Comparison of ENCODE assay signal across 17 mouse cellular contexts in the genomic region with DNA sequence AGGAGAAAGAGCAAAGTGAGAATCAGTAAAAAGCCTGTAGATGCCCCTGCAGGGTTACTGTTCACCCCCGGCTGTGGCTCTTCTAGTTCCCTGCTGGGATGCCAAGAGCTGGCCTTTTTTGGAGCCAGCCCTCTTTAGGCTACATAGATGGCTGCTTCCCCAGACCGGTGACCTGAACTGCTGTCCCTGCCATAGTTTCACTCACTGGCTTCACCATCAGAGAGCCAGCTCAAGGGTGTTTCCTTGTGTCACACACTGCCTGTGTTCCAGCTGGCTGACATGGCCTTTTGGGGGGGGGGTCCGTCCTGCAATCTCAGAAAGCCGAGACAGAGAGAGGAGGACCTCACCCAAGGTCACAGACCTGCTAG. TPM values are rescaled to one million over a fixed set of nuclear protein-coding genes. Genes with fewer than 3 reads are reported as not detected.
A peak's percentile ranks its signal among the peaks of the same experiment; 100 is the strongest.
DNase-seq lines count a peak whose midpoint lies in the region; ATAC-seq and TF ChIP-seq lines count a peak whose summit lies in the region.
"Had no signal": no experiment of that assay in that cellular context is flagged by ENCODE, and none has a peak within 500 bp of the region (broad histone marks: within the 10 kb centered on the region; RNA-seq: fewer than 3 reads in every experiment).

No protein-coding gene starts in this region.

- no peak overlapping the region for H3K4me2 ChIP-seq in heart, postnatal 0 days (ENCODE audit: low read depth, low read length)
- no peak overlapping the region for H3K4me2 ChIP-seq in forebrain, embryonic 11.5 days (ENCODE audit: low read depth, low read length, severe bottlenecking)
- H3K4me2 ChIP-seq: intestine, embryonic 15.5 days; kidney, embryonic 15.5 days; liver, embryonic 13.5 days; midbrain, embryonic 13.5 days had no signal

- H3K9me3 ChIP-seq in heart, postnatal 0 days (replicated peaks; ENCODE audit: control insufficient read depth, low read length): no peaks in the 10 kb centered on the region
- H3K9me3 ChIP-seq in forebrain, embryonic 11.5 days (ENCODE audit: control insufficient read depth, low read length): no peaks in the 10 kb centered on the region
- H3K9me3 ChIP-seq: intestine, embryonic 15.5 days; kidney, embryonic 15.5 days; liver, embryonic 13.5 days; midbrain, embryonic 13.5 days had no signal

- no peak overlapping the region for H3K4me3 ChIP-seq in heart, postnatal 0 days (ENCODE audit: low read depth, low read length)
- no peak overlapping the region for H3K4me3 ChIP-seq in olfactory bulb, adult 2 months (ENCODE audit: insufficient read depth, low read depth, low read length)
- no peak overlapping the region for H3K4me3 ChIP-seq in forebrain, embryonic 11.5 days (ENCODE audit: low read depth, low read length)
- H3K4me3 ChIP-seq: heart, adult 2 months; intestine, embryonic 15.5 days; kidney, embryonic 15.5 days; liver, embryonic 13.5 days; midbrain, embryonic 13.5 days; myocyte had no signal

- no peak for TF ChIP-seq POLR2A in olfactory bulb, adult 2 months (IDR thresholded peaks at IDR 0.05; ENCODE audit: insufficient read depth, low read depth, low read length)

- peak overlapping the region; percentile 61 for H3K27ac ChIP-seq in heart, postnatal 0 days (ENCODE audit: low read depth)
- H3K27ac ChIP-seq in olfactory bulb, adult 2 months (ENCODE audit: insufficient read depth, low read depth, low read length): peak overlapping the region; percentile 29; the same call in 1 of the 2 replicates
- H3K27ac ChIP-seq in forebrain, embryonic 11.5 days (ENCODE audit: low read depth, low read length): no peak overlapping the region
- H3K27ac ChIP-seq: heart, adult 2 months; intestine, embryonic 15.5 days; kidney, embryonic 15.5 days; liver, embryonic 13.5 days; midbrain, embryonic 13.5 days had no signal

- H3K4me1 ChIP-seq in heart, postnatal 0 days (ENCODE audit: control insufficient read depth, insufficient read depth): peaks cover 19% of the 10 kb centered on the region
- peaks cover 37% of the 10 kb centered on the region for H3K4me1 ChIP-seq in olfactory bulb, adult 2 months (ENCODE audit: control insufficient read depth, insufficient read depth, low read length)
- no peaks in the 10 kb centered on the region for H3K4me1 ChIP-seq in forebrain, embryonic 11.5 days (replicated peaks; ENCODE audit: control insufficient read depth, insufficient read depth, low read length)

- no peak for TF ChIP-seq CTCF in heart, postnatal 0 days (IDR thresholded peaks at IDR 0.05; ENCODE audit: low read depth)
- TF ChIP-seq CTCF in olfactory bulb, adult 2 months (IDR thresholded peaks at IDR 0.05; ENCODE audit: insufficient read depth, low read depth, low read length): no peak

- 0 out of 2 replicates have a peak, but pooled peaks have one; percentile 13 for ATAC-seq in heart, postnatal 0 days (ENCODE audit: insufficient read depth, low read depth)
- ATAC-seq in forebrain, embryonic 11.5 days (replicated peaks; ENCODE audit: low FRiP score): no peak
- ATAC-seq: midbrain, embryonic 13.5 days had no signal

- H3K36me3 ChIP-seq in heart, postnatal 0 days (replicated peaks; ENCODE audit: control insufficient read depth, insufficient read depth, low read length): peaks cover 11% of the 10 kb centered on the region
- H3K36me3 ChIP-seq in forebrain, embryonic 11.5 days (ENCODE audit: control insufficient read depth, insufficient read depth, low read length): no peaks in the 10 kb centered on the region
- H3K36me3 ChIP-seq: intestine, embryonic 15.5 days; liver, embryonic 13.5 days had no signal

- WGBS in heart, postnatal 0 days: 21% methylated on average over 4 of the region's 4 CpGs
- WGBS in olfactory bulb, adult 2 months: 40% methylated on average over 4 of the region's 4 CpGs
- WGBS in forebrain, embryonic 11.5 days: 49% methylated on average over 4 of the region's 4 CpGs

- H3K9ac ChIP-seq in heart, postnatal 0 days (replicated peaks; ENCODE audit: low read depth, low read length): no peak overlapping the region
- H3K9ac ChIP-seq in forebrain, embryonic 11.5 days (ENCODE audit: low read length): no peak overlapping the region
- H3K9ac ChIP-seq: intestine, embryonic 15.5 days; kidney, embryonic 15.5 days; liver, embryonic 13.5 days; midbrain, embryonic 13.5 days had no signal

- TF ChIP-seq EP300 in heart, postnatal 0 days (IDR thresholded peaks at IDR 0.05; ENCODE audit: low read depth): no peak

- H3K27me3 ChIP-seq in heart, postnatal 0 days (ENCODE audit: control insufficient read depth, insufficient read depth, low read length): no peaks in the 10 kb centered on the region
- no peaks in the 10 kb centered on the region for H3K27me3 ChIP-seq in forebrain, embryonic 11.5 days (ENCODE audit: control insufficient read depth, insufficient read depth, low read length)
- H3K27me3 ChIP-seq: intestine, embryonic 15.5 days; kidney, embryonic 15.5 days; liver, embryonic 13.5 days; midbrain, embryonic 13.5 days had no signal

- peak; percentile 95 for DNase-seq in heart, adult 11 months
- no peak for DNase-seq in heart, postnatal 36 days
- DNase-seq in retina, postnatal 1 day: peak; percentile 45
- no peak for DNase-seq in retina, embryonic 14.5 days (ENCODE audit: low spot score)
- no peak for DNase-seq in heart, postnatal 0 days (ENCODE audit: low spot score)
- no peak for DNase-seq in forebrain, embryonic 11.5 days (ENCODE audit: low spot score)
- no peak for DNase-seq in thymus, adult 18-20 months
- DNase-seq: B cell, adult 2 months; cerebellum, adult 9-10 months; layer of hippocampus, postnatal 36 days; liver, embryonic 13.5 days had no signal

- intact Hi-C loops in heart, postnatal 36 days (cut with DNase I): loop anchor here (2.0 kb wide), 1 partner anchor 43 kb away; the partner anchor contains the start of gene Jdp2

RNA-seq across cellular contexts. Expression of gene Jdp2, which starts 42.7 kb away (rescaled TPM):
- 1 to 10 TPM; 8.7 to 9.0 TPM for total RNA-seq in heart, postnatal 36 days (2021)
- 17.6 and 17.9 TPM in 2 replicates for total RNA-seq in heart, postnatal 0 days (2014; rRNA removed; ENCODE audit: low replicate concordance)
- 0.44 TPM in 1 of 2 replicates, not detected in the other for polyA plus RNA-seq in heart, postnatal 0 days (2015; fragmentation: Nextera tagmentation; extraction: Ambion mirVana)
- not detected in 2 replicates for polyA plus RNA-seq in olfactory bulb, adult 2 months (2012; ENCODE audit: insufficient read depth, insufficient read length, low replicate concordance, missing spikeins)
- polyA plus RNA-seq in forebrain, embryonic 11.5 days (2014; fragmentation: Nextera tagmentation; extraction: Ambion mirVana): 0.31 TPM in 2 replicates

RNA-seq across cellular contexts. Expression of gene Batf, which starts 44.9 kb away (rescaled TPM):
- 1 to 10 TPM in 1 of 2 experiments, under 1 TPM in 1; 0.64 to 1.2 TPM for total RNA-seq in heart, postnatal 36 days (2021)
- total RNA-seq in heart, postnatal 0 days (2014; rRNA removed; ENCODE audit: low replicate concordance): 1.4 and 3.2 TPM in 2 replicates
- 2.1 and 2.6 TPM in 2 replicates for polyA plus RNA-seq in heart, postnatal 0 days (2015; fragmentation: Nextera tagmentation; extraction: Ambion mirVana)
- polyA plus RNA-seq in olfactory bulb, adult 2 months (2012; ENCODE audit: insufficient read depth, insufficient read length, low replicate concordance, missing spikeins): not detected in 2 replicates
- polyA plus RNA-seq in forebrain, embryonic 11.5 days (2014; fragmentation: Nextera tagmentation; extraction: Ambion mirVana): 1.3 and 1.5 TPM in 2 replicates
- polyA plus RNA-seq: myocyte had no signal

Comparison
In these comparisons a context has a peak if more than half of its experiments do, and no peak if none do; other contexts are left out.
1. DNase-seq: peak in heart, adult 11 months (single experiment) and retina, postnatal 1 day (single experiment); none in heart, postnatal 36 days (0 of 2), retina, embryonic 14.5 days (single experiment), heart, postnatal 0 days (single experiment), forebrain, embryonic 11.5 days (single experiment) and thymus, adult 18-20 months (0 of 2).